Mouse (Mus musculus): ENCODE results near the gene Mogs. TPM values are rescaled to one million over a fixed set of nuclear protein-coding genes. Genes with fewer than 3 reads are reported as not detected.

The Mogs gene
- polyA plus RNA-seq (2014; fragmentation: Illumina TruSeq; extraction: RNeasy Lipid Tissue Mini Kit (QIAGEN cat#74804); ENCODE audit: low read depth, low replicate concordance), result 34.0 TPM

GRCm38 (mm10) chr6:83115011-83115671, at the start of gene Mogs:
Gene Mogs, plus strand, starts transcription at chr6:83115496.

GRCm38 (mm10) chr6:83070247-83070310, 45.2 kb upstream of the Mogs start, which contains the start of gene Tlx2:
Gene Tlx2, minus strand, starts transcription at chr6:83070293.

GRCm38 (mm10) chr6:83077630-83078323, 37.5 kb upstream of the Mogs start, which contains the start of gene Pcgf1:
Gene Pcgf1, plus strand, starts transcription at chr6:83077869.

GRCm38 (mm10) chr6:83086121-83087035, 28.9 kb upstream of the Mogs start, which contains the start of gene Lbx2:
Gene Lbx2, plus strand, starts transcription at chr6:83086367.

GRCm38 (mm10) chr6:83101316-83101687, 14.0 kb upstream of the Mogs start, which contains the start of the genes Ccdc142 and Gm42688:
Gene Ccdc142, plus strand, starts transcription at chr6:83101601.
Gene Gm42688, plus strand, starts transcription at chr6:83101617.

GRCm38 (mm10) chr6:83108762-83109668, 6.3 kb upstream of the Mogs start, which contains the start of gene Mrpl53:
Gene Mrpl53, plus strand, starts transcription at chr6:83109040.

GRCm38 (mm10) chr6:83120930-83121862, 5.9 kb downstream of the Mogs start, which contains the start of gene Wbp1:
Gene Wbp1, minus strand, starts transcription at chr6:83121559.

GRCm38 (mm10) chr6:83125331-83125730, 10.0 kb downstream of the Mogs start, which contains the start of gene Ino80b:
Gene Ino80b, minus strand, starts transcription at chr6:83125431.

GRCm38 (mm10) chr6:83134951-83135513, 19.7 kb downstream of the Mogs start, which contains the start of gene Rtkn:
Gene Rtkn, plus strand, starts transcription at chr6:83135463.

GRCm38 (mm10) chr6:83156259-83156684, 41.0 kb downstream of the Mogs start, which contains the start of the genes Wdr54 and 1700003E16Rik:
Gene Wdr54, minus strand, starts transcription at chr6:83156397.
Gene 1700003E16Rik, plus strand, starts transcription at chr6:83156404.

GRCm38 (mm10) chr6:83165607-83166242, 50.4 kb downstream of the Mogs start, which contains the start of gene Dctn1:
Gene Dctn1, plus strand, starts transcription at chr6:83165920.

Other genes starting within 250 kb of the Mogs start
- gene Sema4f, start 175.7 kb upstream of the Mogs start, polyA plus RNA-seq (2014; fragmentation: Illumina TruSeq; extraction: RNeasy Lipid Tissue Mini Kit (QIAGEN cat#74804); ENCODE audit: low read depth, low replicate concordance), result 0.48 TPM
- gene M1ap, start 168.6 kb upstream of the Mogs start, polyA plus RNA-seq (2014; fragmentation: Illumina TruSeq; extraction: RNeasy Lipid Tissue Mini Kit (QIAGEN cat#74804); ENCODE audit: low read depth, low replicate concordance), result 4.6 TPM
- gene Dok1, start 82.0 kb upstream of the Mogs start, polyA plus RNA-seq (2014; fragmentation: Illumina TruSeq; extraction: RNeasy Lipid Tissue Mini Kit (QIAGEN cat#74804); ENCODE audit: low read depth, low replicate concordance), result 25.7 TPM
- 11.2 TPM for gene Loxl3, start 81.3 kb upstream of the Mogs start, polyA plus RNA-seq (2014; fragmentation: Illumina TruSeq; extraction: RNeasy Lipid Tissue Mini Kit (QIAGEN cat#74804); ENCODE audit: low read depth, low replicate concordance)
- gene Aup1, start 61.0 kb upstream of the Mogs start, polyA plus RNA-seq (2014; fragmentation: Illumina TruSeq; extraction: RNeasy Lipid Tissue Mini Kit (QIAGEN cat#74804); ENCODE audit: low read depth, low replicate concordance), result 147 TPM
- gene Htra2, start 60.2 kb upstream of the Mogs start, polyA plus RNA-seq (2014; fragmentation: Illumina TruSeq; extraction: RNeasy Lipid Tissue Mini Kit (QIAGEN cat#74804); ENCODE audit: low read depth, low replicate concordance), result 32.7 TPM
- 1.6 TPM for gene Dqx1, start 57.7 kb upstream of the Mogs start, polyA plus RNA-seq (2014; fragmentation: Illumina TruSeq; extraction: RNeasy Lipid Tissue Mini Kit (QIAGEN cat#74804); ENCODE audit: low read depth, low replicate concordance)
- not detected for gene Tlx2, start 45.2 kb upstream of the Mogs start, polyA plus RNA-seq (2014; fragmentation: Illumina TruSeq; extraction: RNeasy Lipid Tissue Mini Kit (QIAGEN cat#74804); ENCODE audit: low read depth, low replicate concordance)
- gene Pcgf1, start 37.6 kb upstream of the Mogs start, polyA plus RNA-seq (2014; fragmentation: Illumina TruSeq; extraction: RNeasy Lipid Tissue Mini Kit (QIAGEN cat#74804); ENCODE audit: low read depth, low replicate concordance), result 14.9 TPM
- 1.5 TPM for gene Lbx2, start 29.1 kb upstream of the Mogs start, polyA plus RNA-seq (2014; fragmentation: Illumina TruSeq; extraction: RNeasy Lipid Tissue Mini Kit (QIAGEN cat#74804); ENCODE audit: low read depth, low replicate concordance)
- gene Ccdc142, start 13.9 kb upstream of the Mogs start, polyA plus RNA-seq (2014; fragmentation: Illumina TruSeq; extraction: RNeasy Lipid Tissue Mini Kit (QIAGEN cat#74804); ENCODE audit: low read depth, low replicate concordance), result 3.6 TPM
- gene Gm42688, start 13.9 kb upstream of the Mogs start, polyA plus RNA-seq (2014; fragmentation: Illumina TruSeq; extraction: RNeasy Lipid Tissue Mini Kit (QIAGEN cat#74804); ENCODE audit: low read depth, low replicate concordance), result 3.8 TPM
- gene Mrpl53, start 6.5 kb upstream of the Mogs start, polyA plus RNA-seq (2014; fragmentation: Illumina TruSeq; extraction: RNeasy Lipid Tissue Mini Kit (QIAGEN cat#74804); ENCODE audit: low read depth, low replicate concordance), result 73.1 TPM
- gene Wbp1, start 6.1 kb downstream of the Mogs start, polyA plus RNA-seq (2014; fragmentation: Illumina TruSeq; extraction: RNeasy Lipid Tissue Mini Kit (QIAGEN cat#74804); ENCODE audit: low read depth, low replicate concordance), result 99.3 TPM
- gene Ino80b, start 9.9 kb downstream of the Mogs start, polyA plus RNA-seq (2014; fragmentation: Illumina TruSeq; extraction: RNeasy Lipid Tissue Mini Kit (QIAGEN cat#74804); ENCODE audit: low read depth, low replicate concordance), result 26.8 TPM
- gene Rtkn, start 20.0 kb downstream of the Mogs start, polyA plus RNA-seq (2014; fragmentation: Illumina TruSeq; extraction: RNeasy Lipid Tissue Mini Kit (QIAGEN cat#74804); ENCODE audit: low read depth, low replicate concordance), result 21.8 TPM
- 3.0 TPM for gene Wdr54, start 40.9 kb downstream of the Mogs start, polyA plus RNA-seq (2014; fragmentation: Illumina TruSeq; extraction: RNeasy Lipid Tissue Mini Kit (QIAGEN cat#74804); ENCODE audit: low read depth, low replicate concordance)
- gene 1700003E16Rik, start 40.9 kb downstream of the Mogs start, polyA plus RNA-seq (2014; fragmentation: Illumina TruSeq; extraction: RNeasy Lipid Tissue Mini Kit (QIAGEN cat#74804); ENCODE audit: low read depth, low replicate concordance), result 14.5 TPM
- gene Dctn1, start 50.4 kb downstream of the Mogs start, polyA plus RNA-seq (2014; fragmentation: Illumina TruSeq; extraction: RNeasy Lipid Tissue Mini Kit (QIAGEN cat#74804); ENCODE audit: low read depth, low replicate concordance), result 74.4 TPM
- gene Slc4a5, start 104.3 kb downstream of the Mogs start, polyA plus RNA-seq (2014; fragmentation: Illumina TruSeq; extraction: RNeasy Lipid Tissue Mini Kit (QIAGEN cat#74804); ENCODE audit: low read depth, low replicate concordance), result 1.2 TPM
- 87.5 TPM for gene Mthfd2, start 210.4 kb downstream of the Mogs start, polyA plus RNA-seq (2014; fragmentation: Illumina TruSeq; extraction: RNeasy Lipid Tissue Mini Kit (QIAGEN cat#74804); ENCODE audit: low read depth, low replicate concordance)
- gene Mob1a, start 210.5 kb downstream of the Mogs start, polyA plus RNA-seq (2014; fragmentation: Illumina TruSeq; extraction: RNeasy Lipid Tissue Mini Kit (QIAGEN cat#74804); ENCODE audit: low read depth, low replicate concordance), result 79.4 TPM
- gene Bola3, start 233.7 kb downstream of the Mogs start, polyA plus RNA-seq (2014; fragmentation: Illumina TruSeq; extraction: RNeasy Lipid Tissue Mini Kit (QIAGEN cat#74804); ENCODE audit: low read depth, low replicate concordance), result 72.0 TPM